14 mouse cellular contexts compared by ENCODE assay signal in genomic region chr7:4508062-4508738, GRCm38 (mm10). TPM values are rescaled to one million over a fixed set of nuclear protein-coding genes. Genes with fewer than 3 reads are reported as not detected.
DNase-seq lines count a peak whose midpoint lies in the region; TF ChIP-seq lines count a peak whose summit lies in the region.
"Had no signal": no experiment of that assay in that cellular context is flagged by ENCODE, and none has a peak within 500 bp of the region (broad histone marks: within the 10 kb centered on the region; RNA-seq: fewer than 3 reads in every experiment).

No protein-coding gene starts in this region.

- peak; percentile 43 to 69 for DNase-seq in frontal cortex, postnatal 36 days (ENCODE audit: low spot score in 2 of 2)
- DNase-seq in frontal cortex, postnatal 25 days (ENCODE audit: low spot score in 2 of 2), result no peak
- peak in 1 of 2 experiments; percentile 36 for DNase-seq in left cerebral cortex, adult 2 months (ENCODE audit: extremely low spot score in 1 of 2, low spot score in 2 of 2)
- DNase-seq in left cerebral cortex, postnatal 10 days (ENCODE audit: extremely low spot score in 1 of 2, low spot score in 2 of 2), result no peak
- DNase-seq in induced T-regulatory cell, adult 2 months (ENCODE audit: low read depth), result peak; percentile 39
- no peak for DNase-seq in thymus, adult 18-20 months
- no peak for DNase-seq in layer of hippocampus, postnatal 14 days (ENCODE audit: low spot score in 2 of 2)
- DNase-seq: adrenal gland, postnatal 14 days; cerebellum, postnatal 36 days; kidney, adult 18-20 months had no signal

- no peak overlapping the region for H3K27ac ChIP-seq in left cerebral cortex, adult 2 months
- H3K27ac ChIP-seq: forebrain, embryonic 10.5 days; heart, embryonic 15.5 days; lung, embryonic 15.5 days had no signal

- H3K4me3 ChIP-seq in left cerebral cortex, adult 2 months, result no peak overlapping the region
- peak overlapping the region; percentile 48 for H3K4me3 ChIP-seq in E14TG2a.4 (replicated peaks; ENCODE audit: low read length)
- H3K4me3 ChIP-seq: forebrain, embryonic 10.5 days; heart, embryonic 15.5 days; lung, embryonic 15.5 days had no signal

- H3K4me1 ChIP-seq in E14TG2a.4 (replicated peaks; ENCODE audit: low read depth, low read length), result peaks cover 42% of the 10 kb centered on the region

- no peaks in the 10 kb centered on the region for H3K27me3 ChIP-seq in E14TG2a.4 (ENCODE audit: insufficient read depth, low read length)
- H3K27me3 ChIP-seq: heart, embryonic 15.5 days; lung, embryonic 15.5 days had no signal

- no peaks in the 10 kb centered on the region for H3K36me3 ChIP-seq in E14TG2a.4 (ENCODE audit: insufficient read depth, low read length)
- H3K36me3 ChIP-seq: forebrain, embryonic 10.5 days; heart, embryonic 15.5 days; lung, embryonic 15.5 days had no signal

- intact Hi-C loops in left cerebral cortex, adult 2 months (cut with DNase I), result loop anchor here (10.0 kb wide), 1 partner anchor 373 kb away; the partner anchor contains the start of gene Leng8
- intact Hi-C loops in left cerebral cortex, postnatal 10 days (cut with DNase I), result no loop called here

- no peaks in the 10 kb centered on the region for H3K9me3 ChIP-seq in E14TG2a.4 (ENCODE audit: low read length)
- H3K9me3 ChIP-seq: forebrain, embryonic 10.5 days; heart, embryonic 15.5 days; lung, embryonic 15.5 days had no signal

- peak; percentile 44 for TF ChIP-seq CTCF in left cerebral cortex, adult 2 months (IDR thresholded peaks at IDR 0.05)
- peak; percentile 79 for TF ChIP-seq CTCF in E14TG2a.4 (conservative IDR thresholded peaks at IDR 0.05; ENCODE audit: low read length)

RNA-seq across cellular contexts. Expression of gene Ppp1r12c, which starts 6.7 kb away (rescaled TPM):
- total RNA-seq in left cerebral cortex, adult 2 months (2021), result 100 to 1,000 TPM; 173 to 177 TPM
- 100 to 1,000 TPM; 114 to 123 TPM for total RNA-seq in left cerebral cortex, postnatal 10 days (2021)
- total RNA-seq in layer of hippocampus, postnatal 14 days (2021), result 100 to 1,000 TPM; 125 to 127 TPM

RNA-seq across cellular contexts. Expression of gene Tnnt1, which starts 8.0 kb away (rescaled TPM):
- total RNA-seq in left cerebral cortex, adult 2 months (2021), result 1 to 10 TPM; 7.4 to 9.2 TPM
- total RNA-seq in left cerebral cortex, postnatal 10 days (2021), result 1 to 10 TPM; 2.0 to 3.1 TPM
- total RNA-seq in layer of hippocampus, postnatal 14 days (2021), result 1 to 10 TPM; 1.9 to 8.6 TPM

RNA-seq across cellular contexts. Expression of gene Tnni3, which starts 15.8 kb away (rescaled TPM):
- under 1 TPM; 0.84 to 0.96 TPM for total RNA-seq in left cerebral cortex, adult 2 months (2021)
- total RNA-seq in left cerebral cortex, postnatal 10 days (2021), result not detected
- 1 to 10 TPM in 1 of 2 experiments, under 1 TPM in 1; 0.57 to 1.1 TPM for total RNA-seq in layer of hippocampus, postnatal 14 days (2021)

RNA-seq across cellular contexts. Expression of gene Dnaaf3, which starts 24.1 kb away (rescaled TPM):
- under 1 TPM; 0.20 to 0.49 TPM for total RNA-seq in left cerebral cortex, adult 2 months (2021)
- under 1 TPM; 0.51 to 0.69 TPM for total RNA-seq in left cerebral cortex, postnatal 10 days (2021)
- 1 to 10 TPM in 1 of 2 experiments, under 1 TPM in 1; 0.83 to 1.1 TPM for total RNA-seq in layer of hippocampus, postnatal 14 days (2021)

RNA-seq across cellular contexts. Expression of gene Syt5, which starts 39.1 kb away (rescaled TPM):
- total RNA-seq in left cerebral cortex, adult 2 months (2021), result 100 to 1,000 TPM; 270 to 272 TPM
- 100 to 1,000 TPM; 251 to 253 TPM for total RNA-seq in left cerebral cortex, postnatal 10 days (2021)
- 100 to 1,000 TPM; 193 to 200 TPM for total RNA-seq in layer of hippocampus, postnatal 14 days (2021)

Comparison
In these comparisons a context has a peak if more than half of its experiments do, and no peak if none do; other contexts are left out.
1. DNase-seq: peak in frontal cortex, postnatal 36 days (2 of 2) and induced T-regulatory cell, adult 2 months (single experiment); none in frontal cortex, postnatal 25 days (0 of 2), left cerebral cortex, postnatal 10 days (0 of 2), thymus, adult 18-20 months (0 of 2) and layer of hippocampus, postnatal 14 days (0 of 2).